Mouse (Mus musculus) liver, adult 2 months (tissue): Measurements from ENCODE around the gene Chst13. TPM values are rescaled to one million over a fixed set of nuclear protein-coding genes. Genes with fewer than 3 reads are reported as not detected.

Source experiments
- DNase-seq: peaks from one replicate; pipeline ENCODE4 v3.0.0-alpha.2; 2011; ENCODE audit warnings: low read depth, low spot score; ENCODE audit errors: extremely low read depth
- H3K27ac ChIP-seq: fragments of 200-500 bp; replicated peaks from 2 replicates; pipeline ENCODE4 v1.5.1; 2012; ENCODE audit warnings: low read depth, mild to moderate bottlenecking, control low read depth, inconsistent platforms, low read length; ENCODE audit not compliant: insufficient read depth
- H3K27me3 ChIP-seq: fragments of 200-500 bp; 2 replicates; pipeline ENCODE4 v1.6.1; 2012; ENCODE audit warnings: mild to moderate bottlenecking, moderate library complexity, low read length, inconsistent platforms; ENCODE audit not compliant: control insufficient read depth, insufficient read depth
- H3K36me3 ChIP-seq: fragments of 200-500 bp; 2 replicates; pipeline ENCODE4 v1.6.1; 2012; ENCODE audit warnings: low read length, inconsistent platforms; ENCODE audit not compliant: control insufficient read depth, insufficient read depth
- H3K4me1 ChIP-seq: fragments of 200-500 bp; 2 replicates; pipeline ENCODE4 v1.6.1; 2011; ENCODE audit warnings: low read length; ENCODE audit not compliant: control insufficient read depth, insufficient read depth
- H3K4me3 ChIP-seq: fragments of 200-500 bp; 2 replicates; pipeline ENCODE4 v1.5.1; 2011; ENCODE audit warnings: low read depth, mild to moderate bottlenecking, control low read depth, low read length, moderate library complexity; ENCODE audit not compliant: insufficient read depth
- H3K79me2 ChIP-seq: fragments of 200-500 bp; 2 replicates; pipeline ENCODE4 v1.6.1; 2012; ENCODE audit warnings: inconsistent platforms, mild to moderate bottlenecking, low read length, moderate library complexity; ENCODE audit not compliant: control insufficient read depth, insufficient read depth
- H3K9ac ChIP-seq: fragments of 200-500 bp; 2 replicates; pipeline ENCODE4 v1.6.1; 2012; ENCODE audit warnings: low read depth, mild to moderate bottlenecking, control low read depth, inconsistent platforms, low read length
- CTCF ChIP-seq: fragments of 200-500 bp; IDR thresholded peaks from 2 replicates; pipeline ENCODE4 v1.5.1; 2011; ENCODE audit warnings: low read depth, low read length, control low read depth
- POLR2A ChIP-seq: fragments of 200-500 bp; IDR thresholded peaks from 2 replicates; pipeline ENCODE4 v1.6.1; 2011; ENCODE audit warnings: low read length, control low read depth; ENCODE audit not compliant: insufficient read depth; ENCODE audit errors: extremely low read depth
- WGBS: fragments of 180-500 bp; shearing (Covaris S2); methylation state at CpG from one replicate; pipeline ENCODE4 v1.1.7; 2018; 5-methylcytosine and 5-hydroxymethylcytosine counted together
- polyA plus RNA-seq: library from polyadenylated mRNA; depleted of rRNA; stranded (reverse); fragments of >200 nt; gene quantifications from 2 replicates; pipeline ENCODE4 v1.2.3, GENCODE M21; 2012; rRNA removed
- total RNA-seq: library from RNA; depleted of rRNA; stranded (reverse); fragments of >200 nt; gene quantifications from 2 replicates; pipeline ENCODE4 v1.2.3, GENCODE M21; 2014; rRNA removed

Gene Chst13
- total and polyA plus RNA-seq, 2 experiments = 9.3 to 26.8 TPM

GRCm38 (mm10) chr6:90300919-90301318 lies 24.1 kb downstream of the Chst13 start, which contains the start of gene BC048671:
Gene BC048671 (plus strand): TSS chr6:90301219.
- DNase-seq = no peak
- Histone ChIP-seq H3K36me3 (no peaks in the 10 kb centered on the region), H3K27ac (no peak within 1 kb of the TSS), H3K9ac (no peak within 1 kb of the TSS), H3K27me3 (no peaks in the 10 kb centered on the region), H3K4me1 (peaks cover 2% of the 10 kb centered on the region), H3K4me3 (no peak within 1 kb of the TSS), H3K79me2 (no peaks in the 10 kb centered on the region)
- TF ChIP-seq POLR2A (no peak), CTCF (no peak)
- WGBS = 93% methylated on average over 1 of the region's 1 CpGs

GRCm38 (mm10) chr6:90288265-90288664 lies 36.7 kb downstream of the Chst13 start:
- no peak overlapping the region for H3K27ac ChIP-seq
- TF ChIP-seq CTCF (no peak), POLR2A (no peak)
- no peaks in the 10 kb centered on the region for H3K27me3 ChIP-seq
- 58% methylated on average over 12 of the region's 12 CpGs for WGBS
- H3K4me3 ChIP-seq = no peak overlapping the region
- H3K4me1 ChIP-seq = no peaks in the 10 kb centered on the region
- peak; percentile 39 for DNase-seq
- H3K36me3 ChIP-seq = no peaks in the 10 kb centered on the region
- no peaks in the 10 kb centered on the region for H3K79me2 ChIP-seq
- H3K9ac ChIP-seq = no peak overlapping the region

Other genes starting within 250 kb of the Chst13 start
- gene Vmn1r49, start 246.7 kb downstream of the Chst13 start, total RNA-seq = not detected in 2 replicates
- gene Vmn1r49, start 246.7 kb downstream of the Chst13 start, polyA plus RNA-seq = not detected in 2 replicates
- not detected in 2 replicates for gene Vmn1r50, start 223.8 kb downstream of the Chst13 start, total RNA-seq
- not detected in 2 replicates for gene Vmn1r50, start 223.8 kb downstream of the Chst13 start, polyA plus RNA-seq
- not detected in 2 replicates for gene Vmn1r51, start 202.6 kb downstream of the Chst13 start, total RNA-seq
- gene Vmn1r51, start 202.6 kb downstream of the Chst13 start, polyA plus RNA-seq = not detected in 2 replicates
- not detected in 2 replicates for gene Vmn1r52, start 150.4 kb downstream of the Chst13 start, total RNA-seq
- gene Vmn1r52, start 150.4 kb downstream of the Chst13 start, polyA plus RNA-seq = not detected in 2 replicates
- gene V1ra8, start 122.4 kb downstream of the Chst13 start, total RNA-seq = not detected in 2 replicates
- not detected in 2 replicates for gene V1ra8, start 122.4 kb downstream of the Chst13 start, polyA plus RNA-seq
- 0.18 and 1.0 TPM in 2 replicates for gene Vmn1r53, start 100.7 kb downstream of the Chst13 start, total RNA-seq
- gene Vmn1r53, start 100.7 kb downstream of the Chst13 start, polyA plus RNA-seq = 0.81 TPM in 1 of 2 replicates, not detected in the other
- gene Vmn1r54, start 78.9 kb downstream of the Chst13 start, total RNA-seq = not detected in 2 replicates
- gene Vmn1r54, start 78.9 kb downstream of the Chst13 start, polyA plus RNA-seq = not detected in 2 replicates
- not detected in 2 replicates for gene BC048671, start 24.0 kb downstream of the Chst13 start, total RNA-seq
- gene BC048671, start 24.0 kb downstream of the Chst13 start, polyA plus RNA-seq = not detected in 2 replicates
- gene Uroc1, start 8.1 kb upstream of the Chst13 start, total RNA-seq = 239 and 296 TPM in 2 replicates
- gene Uroc1, start 8.1 kb upstream of the Chst13 start, polyA plus RNA-seq = 399 and 420 TPM in 2 replicates
- 9.8 and 13.3 TPM in 2 replicates for gene Zxdc, start 44.3 kb upstream of the Chst13 start, total RNA-seq
- 9.1 and 10.1 TPM in 2 replicates for gene Zxdc, start 44.3 kb upstream of the Chst13 start, polyA plus RNA-seq
- gene Cfap100, start 103.6 kb upstream of the Chst13 start, total RNA-seq = 0.20 and 0.28 TPM in 2 replicates
- gene Cfap100, start 103.6 kb upstream of the Chst13 start, polyA plus RNA-seq = 0.17 and 0.33 TPM in 2 replicates
- 148 and 168 TPM in 2 replicates for gene Klf15, start 137.4 kb upstream of the Chst13 start, total RNA-seq
- gene Klf15, start 137.4 kb upstream of the Chst13 start, polyA plus RNA-seq = 147 and 252 TPM in 2 replicates
- gene Aldh1l1, start 161.2 kb upstream of the Chst13 start, total RNA-seq = 1,071 and 1,237 TPM in 2 replicates
- gene Aldh1l1, start 161.2 kb upstream of the Chst13 start, polyA plus RNA-seq = 834 and 897 TPM in 2 replicates